Mouse (Mus musculus) inflammation-experienced regulatory T-cells (primary cell): ENCODE data around the gene Zfp777. TPM values are rescaled to one million over a fixed set of nuclear protein-coding genes. Genes with fewer than 3 reads are reported as not detected.

Experiments used
- polyA plus RNA-seq, 2 experiments: library from polyadenylated mRNA; unstranded; fragments of 100-300 nt; shearing (Covaris generic); gene quantifications; one replicate each; pipeline ENCODE4 v1.2.1; 2017

Gene Zfp777
- polyA plus RNA-seq = 10 to 100 TPM; 37.7 to 47.6 TPM

GRCm38 (mm10) chr6:48048426-48049272 lies at the start of gene Zfp777:
Gene Zfp777 (minus strand): TSS chr6:48048911.

GRCm38 (mm10) chr6:48086471-48086878 lies 37.8 kb upstream of the Zfp777 start, which contains the start of gene Zfp746:
Gene Zfp746 (minus strand): TSS chr6:48086593.

Other genes with a start within 250 kb of the Zfp777 start
- gene Pdia4, start 235.5 kb downstream of the Zfp777 start, polyA plus RNA-seq = 100 to 1,000 TPM; 139 to 149 TPM
- gene Zfp786, start 218.0 kb downstream of the Zfp777 start, polyA plus RNA-seq = under 1 TPM in 1 of 2 experiments, not detected in 1; 0.36 TPM
- 10 to 100 TPM; 17.1 to 20.2 TPM for gene Zfp398, start 213.2 kb downstream of the Zfp777 start, polyA plus RNA-seq
- gene Zfp282, start 171.7 kb downstream of the Zfp777 start, polyA plus RNA-seq = 1 to 10 TPM; 5.7 to 8.7 TPM
- 10 to 100 TPM; 15.1 to 16.4 TPM for gene Zfp212, start 128.4 kb downstream of the Zfp777 start, polyA plus RNA-seq
- 10 to 100 TPM; 24.8 to 32.2 TPM for gene Zfp956, start 95.5 kb downstream of the Zfp777 start, polyA plus RNA-seq
- 10 to 100 TPM; 57.7 to 67.2 TPM for gene Zfp746, start 37.7 kb upstream of the Zfp777 start, polyA plus RNA-seq